Mouse (Mus musculus) spleen, postnatal 4 days (tissue): ENCODE data around the gene 2010111I01Rik.

Experiments
- DNase-seq, 2 experiments: peaks; one replicate each; pipeline ENCODE4 v3.0.0; 2022; ENCODE audit warnings: low spot score in 2 of 2

The 2010111I01Rik gene

DNA sequence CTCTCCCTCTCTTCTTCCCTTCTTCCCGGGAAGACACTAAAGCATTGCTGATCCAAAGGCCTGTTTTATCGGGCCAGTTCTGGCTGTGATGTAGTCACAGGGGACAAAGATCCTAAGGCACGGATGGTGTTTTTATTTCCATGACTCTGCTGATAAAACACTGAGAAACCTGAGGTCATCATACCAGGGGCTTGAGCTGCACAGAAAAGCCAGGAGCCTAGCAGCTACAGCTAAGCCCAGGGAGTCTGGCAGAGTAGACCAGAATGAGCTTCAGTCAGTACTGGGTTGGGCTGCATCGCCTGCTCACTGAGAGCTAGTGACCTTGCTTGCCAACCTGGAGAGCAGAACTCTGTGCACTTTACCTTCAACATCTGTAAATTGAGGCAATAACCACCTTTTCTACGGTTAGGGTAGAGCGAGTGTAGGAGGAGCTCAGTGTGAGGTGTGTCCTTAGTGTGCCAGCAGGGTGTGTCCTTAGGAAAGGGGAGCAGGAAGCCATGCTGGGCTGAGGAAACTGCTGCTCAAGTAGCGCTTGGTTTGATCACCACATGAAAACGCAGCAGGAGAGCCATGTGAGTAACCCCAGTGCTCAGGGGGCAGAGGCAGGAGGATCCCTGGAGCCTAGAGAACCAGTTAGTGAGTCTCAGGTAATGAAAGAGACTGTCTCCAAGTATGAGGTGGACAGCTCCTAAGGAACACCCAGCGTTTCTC lies 186.5 kb downstream of the 2010111I01Rik start:
- DNase-seq, result no peak

DNA sequence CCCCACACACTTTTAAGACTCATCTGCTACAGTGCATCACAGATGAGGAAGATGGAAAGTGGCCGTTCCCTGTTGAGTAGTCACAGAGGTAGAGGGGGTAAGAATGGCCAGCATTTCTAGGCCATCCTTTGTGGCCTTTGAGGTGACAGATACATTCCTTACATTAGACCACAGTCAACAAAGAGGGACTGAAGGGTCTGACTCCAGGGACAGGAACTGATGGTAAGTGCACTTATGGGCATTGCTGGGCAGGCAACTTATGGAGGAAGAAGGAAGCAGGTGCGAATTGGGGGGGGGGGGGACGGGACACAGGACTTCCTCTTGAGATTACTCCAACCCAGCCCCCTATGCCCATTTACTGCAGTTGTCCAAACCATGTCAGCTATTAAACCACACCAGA lies 187.8 kb downstream of the 2010111I01Rik start:
- DNase-seq, result no peak

DNA sequence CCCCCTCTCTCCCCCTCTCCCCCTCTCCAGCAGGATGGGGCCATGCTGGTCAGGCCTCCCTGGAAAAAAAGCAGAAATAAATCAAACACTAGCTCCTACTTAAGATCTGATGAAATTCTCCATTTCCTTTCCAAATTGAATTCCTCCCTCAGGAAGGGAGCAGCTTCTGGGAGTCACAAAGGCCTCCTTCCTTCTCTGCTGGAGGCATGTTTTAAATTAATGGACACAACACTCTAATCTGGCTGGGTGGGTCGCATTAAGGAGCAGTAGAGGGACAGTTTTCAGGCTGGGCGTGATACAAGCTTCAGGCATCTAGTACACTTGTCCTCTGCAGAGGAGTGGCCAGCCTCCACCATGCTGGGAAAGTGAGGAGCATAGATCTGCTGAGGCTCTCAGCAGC lies 188.7 kb downstream of the 2010111I01Rik start:
- no peak for DNase-seq

- no peak for DNase-seq
Measured at GRCm38 (mm10) chr13:63154851-63155571, 190.3 kb downstream of the 2010111I01Rik start.

- DNase-seq, result no peak
Measured at GRCm38 (mm10) chr13:63156264-63156663, 191.6 kb downstream of the 2010111I01Rik start.

GRCm38 (mm10) chr13:63170282-63171073 lies 205.8 kb downstream of the 2010111I01Rik start:
- DNase-seq, result no peak

GRCm38 (mm10) chr13:63171347-63172096 lies 206.8 kb downstream of the 2010111I01Rik start:
- no peak for DNase-seq

GRCm38 (mm10) chr13:63172097-63172445 lies 207.4 kb downstream of the 2010111I01Rik start:
- no peak for DNase-seq

GRCm38 (mm10) chr13:63174252-63175020 lies 209.7 kb downstream of the 2010111I01Rik start:
- no peak for DNase-seq

GRCm38 (mm10) chr13:63176131-63176530 lies 211.4 kb downstream of the 2010111I01Rik start:
- no peak for DNase-seq

GRCm38 (mm10) chr13:63177232-63177631 lies 212.5 kb downstream of the 2010111I01Rik start:
- DNase-seq, result no peak

DNA sequence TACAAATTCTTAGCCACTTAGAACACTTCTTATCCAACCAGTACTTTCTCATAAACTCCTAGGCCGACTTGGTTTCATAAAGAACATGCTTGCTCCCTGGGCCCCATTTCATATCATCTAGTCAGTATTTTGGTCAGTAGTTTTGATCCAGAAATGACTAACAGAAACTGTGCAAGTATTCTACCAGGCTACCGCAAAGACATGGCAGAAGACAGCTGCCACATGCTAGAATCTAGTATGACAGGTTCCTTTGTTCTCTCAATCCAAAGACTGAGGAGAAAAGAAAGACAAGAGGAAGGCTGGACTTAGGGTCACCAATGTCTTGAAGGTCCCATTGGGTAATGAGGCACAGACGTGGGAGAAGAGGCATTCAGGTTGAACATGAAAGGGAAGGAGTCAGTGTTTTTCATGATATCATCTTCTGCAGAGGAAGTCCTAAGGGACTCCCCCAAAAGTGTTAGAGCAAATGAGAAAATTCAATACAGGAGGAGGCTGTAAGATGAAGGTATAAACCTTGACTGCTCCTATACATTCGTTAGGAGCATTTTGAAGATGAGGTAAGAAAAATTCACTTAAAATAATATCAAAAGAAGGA lies 216.0 kb downstream of the 2010111I01Rik start:
- DNase-seq, result no peak

- no peak for DNase-seq
Measured at GRCm38 (mm10) chr13:63184946-63185345, 220.3 kb downstream of the 2010111I01Rik start.

DNA sequence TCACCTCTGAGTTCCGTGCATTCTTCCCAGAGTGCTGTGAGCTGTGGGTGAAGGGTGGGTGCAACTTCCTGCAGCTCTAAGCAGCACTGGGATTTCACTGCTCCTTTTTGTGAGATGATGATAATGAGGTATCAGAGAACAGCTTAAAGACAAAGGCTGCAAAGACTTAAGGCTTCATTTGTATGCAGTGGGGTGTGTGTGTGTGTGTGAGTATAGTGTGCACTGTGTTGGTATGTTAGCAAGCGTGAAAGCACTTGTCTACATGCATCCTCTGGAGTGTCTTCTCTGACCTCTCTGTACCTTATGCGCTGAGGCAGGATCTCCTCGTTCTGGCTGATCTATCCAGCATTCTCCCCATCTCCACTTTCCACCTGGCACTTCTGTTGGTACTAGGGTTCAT lies 221.5 kb downstream of the 2010111I01Rik start:
- DNase-seq, result no peak

DNA sequence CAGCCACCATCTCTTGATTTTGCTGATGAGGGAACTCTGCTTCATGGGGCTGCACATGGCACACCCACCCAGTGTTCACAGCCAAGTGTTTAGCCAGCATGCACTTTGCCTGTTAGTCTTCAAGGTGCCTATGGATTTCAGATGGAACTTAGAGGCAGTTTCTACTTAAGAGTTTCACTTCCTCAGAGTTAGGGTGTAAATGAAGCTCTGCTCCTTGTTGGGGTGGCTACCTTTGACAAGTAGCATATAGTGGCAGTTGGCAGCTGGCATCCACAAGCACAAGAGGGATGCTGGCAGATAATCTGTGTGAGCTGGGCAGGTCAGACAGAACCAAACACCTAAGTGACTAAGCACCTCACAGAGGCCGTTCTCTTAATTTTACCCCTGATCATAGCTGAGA lies 221.9 kb downstream of the 2010111I01Rik start:
- no peak for DNase-seq

GRCm38 (mm10) chr13:63187145-63188143 lies 222.8 kb downstream of the 2010111I01Rik start:
- DNase-seq, result no peak

DNA sequence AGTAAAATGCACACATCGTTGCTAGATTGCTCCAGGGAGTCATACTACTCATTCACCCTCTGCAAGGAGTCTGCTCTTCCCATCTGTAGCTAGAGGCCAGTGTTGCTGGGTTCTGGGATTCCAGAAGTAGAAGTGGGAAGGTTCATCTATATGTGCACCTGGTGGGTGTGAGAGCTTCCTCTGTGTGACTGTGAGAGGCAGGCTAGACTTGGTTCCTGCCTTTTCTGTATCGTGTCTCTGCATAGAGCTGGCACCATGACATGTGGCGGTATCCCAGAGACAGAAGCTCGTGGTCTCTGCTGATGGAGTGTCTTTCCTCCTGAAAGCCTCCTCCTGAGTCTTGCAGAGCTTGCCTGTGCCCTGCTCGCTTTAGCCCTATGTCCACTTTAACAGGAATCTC lies 223.6 kb downstream of the 2010111I01Rik start:
- DNase-seq, result no peak

- no peak for DNase-seq
Measured at GRCm38 (mm10) chr13:63188811-63189210, 224.1 kb downstream of the 2010111I01Rik start.

DNA sequence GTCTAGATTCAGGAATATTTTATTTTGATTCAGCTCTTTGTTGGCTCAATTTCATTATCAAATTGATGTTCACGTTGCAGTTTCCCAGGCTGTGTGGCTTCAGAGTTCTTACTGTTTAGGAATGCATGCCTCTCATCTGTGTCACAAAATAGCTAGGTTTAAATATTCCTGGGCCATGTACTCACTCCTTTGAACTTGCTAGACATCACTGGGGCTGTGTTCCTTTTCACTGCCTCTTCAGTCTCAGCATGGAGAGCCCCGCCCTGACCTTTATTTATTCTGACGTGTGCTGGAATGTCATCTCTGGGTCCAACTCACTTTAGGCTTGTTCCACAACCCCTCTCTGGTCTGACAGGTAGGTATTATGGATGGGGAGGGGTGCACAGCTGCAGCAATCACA lies 228.7 kb downstream of the 2010111I01Rik start:
- no peak for DNase-seq
